Mouse (Mus musculus) hindbrain, postnatal 0 days (tissue): Measurements from ENCODE around the gene Lhfp. TPM values are rescaled to one million over a fixed set of nuclear protein-coding genes. Genes with fewer than 3 reads are reported as not detected.
A peak's percentile ranks its signal among the peaks of the same experiment; 100 is the strongest.

Experiments used
- ATAC-seq: fragments of 200-750 bp; cut with Nextera tagmentation; 2 replicates; pipeline ENCODE4 v1.8.0; 2017; ENCODE audit warnings: mild to moderate bottlenecking, moderate TSS enrichment, moderate library complexity
- DNase-seq: peaks from one replicate; pipeline ENCODE4 v3.0.0-alpha.2; 2015; ENCODE audit warnings: low spot score
- H3K27ac ChIP-seq: fragments of 300-500 bp; sonication (generic); 2 replicates; pipeline ENCODE4 v1.5.1; 2014; ENCODE audit warnings: mild to moderate bottlenecking
- H3K27me3 ChIP-seq: fragments of 300-500 bp; sonication (generic); 2 replicates; pipeline ENCODE4 v1.6.1; 2014; ENCODE audit warnings: low read length, mixed read lengths; ENCODE audit not compliant: insufficient read depth
- H3K36me3 ChIP-seq: fragments of 300-500 bp; sonication (generic); 2 replicates; pipeline ENCODE4 v1.6.1; 2014; ENCODE audit warnings: low read length, mixed read lengths; ENCODE audit not compliant: insufficient read depth
- H3K4me1 ChIP-seq: fragments of 300-500 bp; sonication (generic); 2 replicates; pipeline ENCODE4 v1.6.1; 2014; ENCODE audit warnings: antibody characterized with exemption, low read length, mixed read lengths; ENCODE audit not compliant: insufficient read depth
- H3K4me2 ChIP-seq: fragments of 300-500 bp; sonication (generic); 2 replicates; pipeline ENCODE4 v1.6.1; 2014; ENCODE audit warnings: low read depth, mild to moderate bottlenecking, low read length, moderate library complexity, mixed read lengths
- H3K4me3 ChIP-seq: fragments of 300-500 bp; sonication (generic); 2 replicates; pipeline ENCODE4 v1.5.1; 2014; ENCODE audit warnings: low read length
- H3K9ac ChIP-seq: fragments of 300-500 bp; sonication (generic); replicated peaks from 2 replicates; pipeline ENCODE4 v1.6.1; 2014; ENCODE audit warnings: mild to moderate bottlenecking, low read length, moderate library complexity, mixed read lengths
- H3K9me3 ChIP-seq: fragments of 300-500 bp; sonication (generic); 2 replicates; pipeline ENCODE4 v1.6.1; 2016; ENCODE audit warnings: low read length, mixed read lengths
- CTCF ChIP-seq: IDR thresholded peaks from 2 replicates; pipeline ENCODE4 v1.5.1; 2016; ENCODE audit warnings: antibody characterized with exemption, control low read depth, low read depth
- WGBS: fragments of 180-500 bp; shearing (Covaris S2); extraction: QIAGEN DNeasy Blood & Tissue Kit; methylation state at CpG from one replicate; pipeline ENCODE4 v1.1.7; 2014; 5-methylcytosine and 5-hydroxymethylcytosine counted together
- polyA plus RNA-seq: library from polyadenylated mRNA; unstranded; fragments of >200 nt; fragmentation: Nextera tagmentation; extraction: Ambion mirVana; gene quantifications from 2 replicates; pipeline ENCODE4 v1.2.1, GENCODE M21; 2015
- total RNA-seq: library from RNA; depleted of rRNA; stranded (reverse); fragments of >200 nt; gene quantifications from 2 replicates; pipeline ENCODE4 v1.2.3, GENCODE M21; 2014

Gene Lhfp
- total and polyA plus RNA-seq, 2 experiments from 2014 or later, result 57.2 to 68.0 TPM

DNA sequence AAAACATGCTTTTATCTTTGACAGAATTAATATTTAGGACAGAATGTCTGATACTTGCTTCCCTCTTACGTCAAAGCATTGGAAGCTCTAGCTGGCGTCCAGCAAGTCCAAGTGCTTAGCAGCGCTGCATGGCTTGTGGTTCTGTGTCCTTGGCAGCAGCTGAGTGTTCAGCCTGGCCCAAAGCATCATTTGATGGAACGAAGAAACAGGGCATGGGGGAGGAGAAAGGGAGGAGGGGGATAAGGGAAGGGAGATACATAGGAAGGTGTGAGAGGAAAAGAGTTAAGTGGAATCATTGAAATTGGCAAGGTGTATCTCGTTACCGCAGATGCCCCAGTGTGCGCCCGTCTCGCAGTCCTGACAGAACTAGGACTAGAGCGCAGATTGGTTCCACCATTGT, 124.0 kb downstream of the Lhfp start:
- H3K9ac ChIP-seq, result no peak overlapping the region
- H3K27ac ChIP-seq, result 0 out of 2 replicates have a peak overlapping the region, but pooled peaks have one; percentile 15
- H3K9me3 ChIP-seq, result no peaks in the 10 kb centered on the region
- H3K4me1 ChIP-seq, result no peaks in the 10 kb centered on the region
- H3K4me2 ChIP-seq, result no peak overlapping the region
- ATAC-seq (no peak), DNase-seq (peak; percentile 27)
- TF ChIP-seq CTCF, result no peak
- 72% methylated on average over 10 of the region's 10 CpGs for WGBS
- H3K4me3 ChIP-seq, result no peak overlapping the region
- no peaks in the 10 kb centered on the region for H3K36me3 ChIP-seq
- no peaks in the 10 kb centered on the region for H3K27me3 ChIP-seq

DNA sequence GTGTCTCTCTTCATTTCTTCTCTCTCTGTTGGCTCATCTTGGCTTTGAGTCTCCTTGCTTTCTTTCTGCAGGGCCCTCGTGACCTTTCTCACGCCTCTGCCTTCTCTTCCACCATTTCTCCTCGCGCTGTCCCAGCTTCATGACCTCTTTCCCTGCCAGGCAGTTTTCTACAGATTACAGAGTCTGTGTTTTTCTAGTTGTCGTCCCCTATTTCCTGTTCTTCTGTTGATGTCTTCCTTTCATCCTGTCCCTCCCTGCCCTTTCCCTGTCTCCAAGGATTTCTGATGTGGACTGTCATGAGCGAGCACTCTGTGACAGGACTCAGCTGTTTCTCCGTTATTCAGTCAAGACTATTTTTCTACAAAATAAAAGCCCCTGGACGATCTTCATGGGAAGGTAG, 124.7 kb downstream of the Lhfp start:
- Histone ChIP-seq H3K27ac (peak overlapping the region; percentile 9; the same call in 1 of the 2 replicates), H3K36me3 (no peaks in the 10 kb centered on the region), H3K9ac (no peak overlapping the region)

DNA sequence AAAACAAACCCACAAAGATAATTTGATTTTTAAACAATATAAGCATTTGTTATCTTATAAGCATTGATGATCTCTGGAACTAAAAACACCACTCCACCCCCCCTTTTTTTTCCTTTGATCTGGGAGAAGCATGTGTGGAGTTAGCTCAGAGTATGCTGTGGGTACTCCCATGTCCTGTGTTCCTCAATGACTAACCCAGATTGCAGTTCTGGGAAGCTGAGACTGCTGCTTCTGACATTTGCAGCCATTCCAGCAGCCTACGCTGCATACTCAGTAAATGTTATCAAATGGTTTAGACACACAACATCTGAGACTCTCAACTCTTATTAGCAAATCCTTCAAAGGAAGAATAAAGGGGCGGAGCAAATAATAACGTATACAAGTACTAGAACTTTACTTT, 128.2 kb downstream of the Lhfp start:
- Histone ChIP-seq H3K9me3 (no peaks in the 10 kb centered on the region), H3K36me3 (no peaks in the 10 kb centered on the region), H3K4me3 (no peak overlapping the region), H3K27me3 (no peaks in the 10 kb centered on the region), H3K27ac (no peak overlapping the region), H3K4me2 (no peak overlapping the region), H3K4me1 (no peaks in the 10 kb centered on the region), H3K9ac (no peak overlapping the region)
- 94% methylated on average over 3 of the region's 3 CpGs for WGBS
- TF ChIP-seq CTCF, result no peak
- DNase-seq (no peak), ATAC-seq (no peak)

More for the DNA sequence above, 124.7 kb downstream of the Lhfp start:
- Histone ChIP-seq H3K4me2 (no peak overlapping the region), H3K9me3 (no peaks in the 10 kb centered on the region), H3K4me1 (no peaks in the 10 kb centered on the region), H3K27me3 (no peaks in the 10 kb centered on the region), H3K4me3 (no peak overlapping the region)
- peak; percentile 11 for DNase-seq
- 42% methylated on average over 8 of the region's 8 CpGs for WGBS
- ATAC-seq, result no peak
- no peak for TF ChIP-seq CTCF

- no peak for TF ChIP-seq CTCF
- H3K4me2 ChIP-seq, result no peak overlapping the region
- no peaks in the 10 kb centered on the region for H3K9me3 ChIP-seq
- H3K9ac ChIP-seq, result no peak overlapping the region
- H3K27ac ChIP-seq, result no peak overlapping the region
- no peak for DNase-seq
- no peak for ATAC-seq
- H3K4me3 ChIP-seq, result no peak overlapping the region
- no peaks in the 10 kb centered on the region for H3K36me3 ChIP-seq
- no peaks in the 10 kb centered on the region for H3K4me1 ChIP-seq
- 71% methylated on average over 10 of the region's 10 CpGs for WGBS
- no peaks in the 10 kb centered on the region for H3K27me3 ChIP-seq
These were observed 132.2 kb downstream of the Lhfp start for GRCm38 (mm10) chr3:53173310-53174063.

GRCm38 (mm10) chr3:53179936-53180335, 138.6 kb downstream of the Lhfp start:
- WGBS, result 91% methylated on average over 6 of the region's 6 CpGs

DNA sequence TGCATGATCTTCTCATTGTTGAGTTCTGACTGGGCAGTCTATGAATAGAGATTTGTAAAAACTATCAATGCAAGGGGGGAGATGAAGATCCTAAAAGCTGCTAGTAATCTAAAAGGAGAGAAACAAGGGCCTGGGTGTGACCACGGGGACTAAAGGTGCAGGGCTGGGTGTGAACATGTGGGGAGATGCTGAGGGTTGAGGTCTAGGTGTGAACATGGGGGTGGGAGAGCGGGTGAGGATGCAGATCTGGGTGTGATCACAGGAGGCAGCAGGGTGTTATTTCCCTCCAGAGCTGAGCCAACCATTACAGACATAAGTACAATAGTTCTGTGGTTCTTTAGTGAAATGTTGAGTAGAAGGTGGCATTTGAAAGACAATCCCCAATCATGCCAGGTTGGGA, 144.1 kb downstream of the Lhfp start:
- TF ChIP-seq CTCF, result no peak
- ATAC-seq (no peak), DNase-seq (no peak)
- H3K27me3 ChIP-seq, result no peaks in the 10 kb centered on the region
- H3K36me3 ChIP-seq, result no peaks in the 10 kb centered on the region
- H3K4me2 ChIP-seq, result no peak overlapping the region
- 93% methylated on average over 2 of the region's 2 CpGs for WGBS
- no peak overlapping the region for H3K9ac ChIP-seq
- no peaks in the 10 kb centered on the region for H3K4me1 ChIP-seq
- no peaks in the 10 kb centered on the region for H3K9me3 ChIP-seq
- no peak overlapping the region for H3K4me3 ChIP-seq
- no peak overlapping the region for H3K27ac ChIP-seq

More at GRCm38 (mm10) chr3:53179936-53180335, 138.6 kb downstream of the Lhfp start:
- Histone ChIP-seq H3K9me3 (no peaks in the 10 kb centered on the region), H3K27me3 (no peaks in the 10 kb centered on the region), H3K4me2 (no peak overlapping the region), H3K36me3 (no peaks in the 10 kb centered on the region), H3K9ac (no peak overlapping the region), H3K4me3 (no peak overlapping the region), H3K27ac (no peak overlapping the region), H3K4me1 (no peaks in the 10 kb centered on the region)
- no peak for TF ChIP-seq CTCF
- ATAC-seq (no peak), DNase-seq (no peak)

DNA sequence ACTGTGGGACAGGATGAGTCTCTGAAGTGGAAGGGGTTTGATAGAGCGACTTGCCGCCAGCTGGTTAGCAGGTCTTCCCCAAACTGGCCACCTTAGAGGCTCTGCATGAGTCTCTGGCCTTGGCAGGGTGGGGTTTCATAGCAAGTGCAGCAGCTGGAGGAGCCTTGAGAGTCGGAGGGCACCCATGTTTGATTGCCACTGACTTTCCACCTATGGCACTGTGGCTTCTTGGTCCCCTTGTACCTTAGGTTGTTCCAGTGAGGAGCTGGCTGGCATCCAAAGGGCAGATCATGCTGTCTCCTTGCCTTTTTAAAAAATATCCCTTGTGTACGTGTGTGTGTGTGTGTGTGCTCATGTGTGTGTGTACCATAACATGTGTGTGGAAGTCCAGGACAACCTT, 152.1 kb downstream of the Lhfp start:
- no peak for DNase-seq
- H3K4me3 ChIP-seq, result no peak overlapping the region
- H3K36me3 ChIP-seq, result no peaks in the 10 kb centered on the region
- H3K27me3 ChIP-seq, result no peaks in the 10 kb centered on the region
- H3K4me1 ChIP-seq, result peaks cover 5% of the 10 kb centered on the region; the same call in 1 of the 2 replicates
- no peak overlapping the region for H3K4me2 ChIP-seq
- no peak overlapping the region for H3K9ac ChIP-seq
- ATAC-seq, result no peak
- no peaks in the 10 kb centered on the region for H3K9me3 ChIP-seq
- WGBS, result 73% methylated on average over 4 of the region's 4 CpGs
- TF ChIP-seq CTCF, result no peak
- H3K27ac ChIP-seq, result no peak overlapping the region
